Mouse (Mus musculus): ENCODE measurements around the gene 4931408C20Rik. TPM values are rescaled to one million over a fixed set of nuclear protein-coding genes. Genes with fewer than 3 reads are reported as not detected.

The 4931408C20Rik gene
- polyA plus RNA-seq (2014; fragmentation: Illumina TruSeq; extraction: RNeasy Lipid Tissue Mini Kit (QIAGEN cat#74804); ENCODE audit: low read depth, low replicate concordance) = 0.21 TPM

DNA sequence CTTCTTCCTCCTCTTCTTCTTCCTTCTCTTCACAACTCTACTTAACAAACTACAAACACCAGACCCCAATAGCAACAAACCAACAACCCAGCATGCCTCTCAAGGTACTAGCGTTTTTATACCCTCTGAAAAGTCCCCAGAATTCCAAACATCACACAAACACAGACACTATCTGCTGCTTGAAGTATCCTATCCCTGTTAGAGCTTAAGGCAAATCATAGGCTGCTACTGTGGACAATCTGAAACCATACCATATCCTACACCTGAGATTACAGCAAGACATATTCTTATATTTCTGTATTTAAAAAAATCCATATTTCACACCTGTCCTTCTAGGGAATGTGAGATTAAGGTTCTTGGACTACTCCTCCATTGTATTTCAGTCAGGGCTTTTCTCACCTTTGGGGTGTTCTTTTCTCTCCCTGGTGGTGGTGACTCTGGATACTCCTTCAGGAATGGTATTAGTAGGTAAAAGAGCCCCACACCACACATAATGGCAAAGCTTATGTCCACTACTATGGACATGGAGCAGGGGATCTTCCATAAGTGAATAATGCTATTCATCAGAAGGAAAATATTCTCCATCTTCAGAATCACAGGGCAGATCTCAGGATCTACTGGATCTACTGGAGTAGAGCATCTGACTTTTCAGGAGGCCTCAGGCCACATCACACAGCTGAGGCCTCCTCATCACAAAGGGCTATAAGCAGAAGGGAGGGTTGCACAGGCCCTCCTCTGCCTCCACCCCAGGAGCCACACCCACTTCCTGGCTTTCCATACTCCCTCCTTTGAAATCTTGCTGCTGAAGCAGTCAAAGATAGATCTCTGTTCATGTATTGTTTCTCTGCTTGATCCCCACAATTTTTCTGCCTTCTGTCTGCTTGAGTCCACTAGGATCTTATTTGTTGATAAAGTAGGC lies at the start of gene 4931408C20Rik:
TSS of gene 4931408C20Rik (minus strand) at position 619 of the 919 bp plus-strand sequence.

